Mouse (Mus musculus): ENCODE data around the gene Pde4d.

Gene Pde4d

GRCm38 (mm10) chr13:109592192-109592797 is 1142.5 kb downstream of the Pde4d start:
- no peak for DNase-seq

DNA sequence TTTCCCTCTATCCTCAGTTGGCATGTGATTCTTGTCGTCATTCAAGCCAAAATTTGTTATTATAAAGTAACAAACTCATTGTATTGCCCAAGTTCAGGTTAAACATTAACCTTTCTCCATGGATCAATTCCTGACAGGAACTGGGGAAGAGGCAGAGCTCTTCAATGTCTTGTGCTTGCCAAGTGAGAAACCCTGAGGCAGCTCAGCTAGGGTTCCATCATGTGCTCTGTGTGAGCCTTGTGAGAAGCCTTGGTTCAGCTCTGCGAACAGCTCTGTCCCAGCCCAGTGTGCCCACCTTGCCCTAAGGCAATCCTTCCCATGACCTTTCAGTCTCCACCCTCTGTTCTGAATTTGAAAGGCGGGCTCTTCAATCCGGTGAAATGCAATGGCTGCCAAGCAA is 1150.0 kb downstream of the Pde4d start:
- DNase-seq: no peak

DNA sequence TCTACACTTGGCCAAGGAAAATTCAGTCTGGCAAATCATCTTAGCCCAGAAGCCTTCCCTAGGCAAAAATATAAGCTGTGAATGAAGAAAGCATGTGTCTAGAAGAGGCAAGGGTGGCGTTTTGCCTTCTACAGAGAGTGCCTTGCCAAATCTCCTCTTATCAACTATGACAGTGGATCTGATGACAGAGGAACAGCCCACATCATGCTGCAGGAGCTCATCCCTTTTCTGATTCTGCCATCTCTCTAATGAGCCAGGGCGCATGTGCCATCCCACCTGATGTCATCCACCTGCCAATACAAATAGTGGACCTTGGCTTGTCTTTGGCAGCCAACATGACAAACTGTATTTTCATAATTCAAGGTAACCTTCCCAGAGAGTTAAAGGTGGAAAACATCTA is 1154.3 kb downstream of the Pde4d start:
- peak in 1 of 2 experiments; percentile 19 for DNase-seq

DNA sequence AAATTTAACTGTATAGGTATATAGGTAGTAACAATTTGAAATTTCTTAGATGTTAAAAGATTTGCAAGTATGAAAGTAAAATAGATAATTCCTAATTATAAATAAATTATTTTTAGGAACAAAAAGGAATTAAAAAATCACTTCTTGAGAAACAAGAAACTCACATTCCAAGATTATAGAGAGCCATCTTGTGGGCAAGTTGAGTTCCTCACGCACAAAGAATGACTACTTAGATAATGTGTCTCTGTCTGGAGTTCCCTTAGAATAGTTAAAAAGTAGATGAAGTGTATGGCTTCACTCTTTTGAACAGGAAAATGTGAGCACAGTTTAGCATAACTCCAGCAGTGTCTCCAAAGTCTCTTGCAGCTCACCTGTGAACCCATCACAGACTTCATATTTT is 1155.4 kb downstream of the Pde4d start:
- DNase-seq: no peak

DNA sequence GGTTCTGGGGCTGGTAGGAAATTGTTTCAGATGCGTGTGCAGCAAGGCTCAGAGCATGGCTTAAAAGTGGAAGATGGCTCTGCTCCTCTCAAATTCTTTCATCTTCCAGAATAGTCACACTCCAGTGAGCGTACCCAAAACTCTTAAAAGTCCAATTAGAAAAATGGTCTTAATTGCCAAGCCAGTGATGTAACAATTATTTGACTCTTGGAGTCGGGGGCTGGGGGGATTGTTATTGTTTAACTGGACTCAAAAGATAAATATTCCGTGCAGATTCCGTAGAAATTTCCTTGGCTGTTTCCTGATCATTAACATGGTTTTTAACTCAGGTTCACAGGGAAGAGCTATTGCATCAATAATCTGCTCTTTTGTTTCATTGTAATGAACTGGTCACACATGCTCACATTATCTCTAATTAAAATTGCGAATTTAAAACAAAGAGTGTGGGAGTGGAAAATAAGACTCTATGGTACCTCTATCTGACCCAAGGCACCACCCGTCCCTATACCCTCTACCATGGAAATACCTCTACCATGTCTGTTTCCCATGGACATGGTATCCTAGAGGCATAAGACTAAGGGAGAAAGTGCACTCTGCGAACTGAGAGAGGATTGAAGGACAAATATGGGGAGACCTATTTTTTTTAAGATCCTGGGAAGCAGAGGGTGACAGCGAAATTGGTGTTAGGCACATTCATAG is 1159.5 kb downstream of the Pde4d start:
- DNase-seq: no peak

DNA sequence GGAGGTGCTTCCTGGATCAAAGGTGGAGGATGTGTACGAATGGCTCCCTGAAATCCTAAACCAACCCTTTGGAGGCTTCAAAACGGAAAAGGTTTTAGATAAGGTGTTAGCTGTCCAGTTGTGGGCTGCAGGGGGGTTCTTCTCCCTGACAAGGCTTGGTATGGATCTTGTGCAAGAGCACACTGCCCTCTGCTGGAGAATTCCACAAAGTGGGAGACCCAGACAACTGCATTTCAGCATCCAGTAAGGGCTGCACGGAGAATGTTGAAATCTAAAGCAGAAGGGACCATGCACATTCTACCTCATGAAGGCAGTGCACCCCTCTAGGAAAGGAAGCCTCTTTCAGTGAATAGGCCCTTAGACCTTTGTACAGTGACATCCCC is 1160.0 kb downstream of the Pde4d start:
- DNase-seq: peak; percentile 79

- no peak for DNase-seq
Measured at GRCm38 (mm10) chr13:109610772-109611171, 1161.0 kb downstream of the Pde4d start.

GRCm38 (mm10) chr13:109615213-109615784 is 1165.6 kb downstream of the Pde4d start:
- no peak for DNase-seq

GRCm38 (mm10) chr13:109615785-109616281 is 1166.1 kb downstream of the Pde4d start:
- peak in 1 of 2 experiments; percentile 48 for DNase-seq

- no peak for DNase-seq
Measured at GRCm38 (mm10) chr13:109619158-109619657, 1169.5 kb downstream of the Pde4d start.

- no peak for DNase-seq
Measured at GRCm38 (mm10) chr13:109622207-109622606, 1172.5 kb downstream of the Pde4d start.

- peak; percentile 44 to 47 for DNase-seq
Measured at GRCm38 (mm10) chr13:109623201-109623600, 1173.5 kb downstream of the Pde4d start.

- DNase-seq: no peak
Measured at GRCm38 (mm10) chr13:109624772-109625349, 1175.1 kb downstream of the Pde4d start.

GRCm38 (mm10) chr13:109625466-109626129 is 1175.8 kb downstream of the Pde4d start:
- no peak for DNase-seq

GRCm38 (mm10) chr13:109627265-109627664 is 1177.5 kb downstream of the Pde4d start:
- DNase-seq: peak in 1 of 2 experiments; percentile 36

GRCm38 (mm10) chr13:109628606-109629005 is 1178.9 kb downstream of the Pde4d start:
- no peak for DNase-seq

DNA sequence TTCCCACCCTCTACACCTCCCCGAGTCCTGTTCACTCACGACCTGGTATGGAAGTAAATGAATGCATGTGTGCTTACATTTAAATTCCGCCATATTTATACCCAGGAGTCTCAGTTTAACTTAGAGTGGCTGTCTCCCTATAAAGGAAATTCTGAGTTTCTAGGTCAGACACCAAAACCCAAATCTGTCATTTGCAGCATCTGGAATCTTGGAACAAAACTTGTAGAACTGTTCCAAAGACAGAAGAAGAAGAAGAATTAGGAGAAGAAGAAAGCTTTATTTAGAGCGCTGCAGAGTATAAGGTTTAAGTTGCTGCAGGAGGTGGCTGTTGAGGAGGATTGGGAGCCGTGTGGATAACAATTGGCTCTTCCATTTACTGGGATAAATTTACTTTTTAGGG is 1179.5 kb downstream of the Pde4d start:
- DNase-seq: no peak

DNA sequence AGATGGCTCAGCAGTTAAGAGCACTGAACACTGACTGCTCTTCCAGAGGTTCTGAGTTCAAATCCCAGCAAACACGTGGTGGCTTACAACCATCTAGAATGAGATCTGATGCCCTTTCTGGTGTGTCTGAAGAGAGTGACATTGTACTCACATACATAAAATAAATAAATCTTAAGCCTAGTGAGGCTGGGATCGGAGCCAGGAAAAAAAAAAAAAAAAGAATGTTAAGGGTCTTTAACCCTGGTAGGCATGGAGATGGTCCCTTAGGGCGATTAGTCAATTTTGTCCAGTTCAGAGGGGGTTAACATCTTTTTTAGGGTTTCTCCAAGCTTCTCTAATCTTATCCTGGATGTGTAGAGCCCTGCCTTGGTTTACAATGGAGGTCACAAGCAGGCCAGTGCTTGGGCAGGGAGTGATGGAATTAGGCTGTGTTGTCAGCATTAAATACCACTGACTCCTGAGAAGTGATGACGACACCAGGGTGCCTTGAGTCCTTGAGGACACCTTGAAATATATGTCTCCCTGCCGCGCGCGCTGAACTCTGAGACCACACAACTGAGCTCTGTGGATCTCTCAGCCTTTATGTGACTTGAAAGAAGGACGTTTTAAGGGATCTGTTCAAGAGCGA is 1181.8 kb downstream of the Pde4d start:
- DNase-seq: no peak

GRCm38 (mm10) chr13:109632387-109633036 is 1182.8 kb downstream of the Pde4d start:
- no peak for DNase-seq

GRCm38 (mm10) chr13:109633037-109633418 is 1183.3 kb downstream of the Pde4d start:
- no peak for DNase-seq

DNA sequence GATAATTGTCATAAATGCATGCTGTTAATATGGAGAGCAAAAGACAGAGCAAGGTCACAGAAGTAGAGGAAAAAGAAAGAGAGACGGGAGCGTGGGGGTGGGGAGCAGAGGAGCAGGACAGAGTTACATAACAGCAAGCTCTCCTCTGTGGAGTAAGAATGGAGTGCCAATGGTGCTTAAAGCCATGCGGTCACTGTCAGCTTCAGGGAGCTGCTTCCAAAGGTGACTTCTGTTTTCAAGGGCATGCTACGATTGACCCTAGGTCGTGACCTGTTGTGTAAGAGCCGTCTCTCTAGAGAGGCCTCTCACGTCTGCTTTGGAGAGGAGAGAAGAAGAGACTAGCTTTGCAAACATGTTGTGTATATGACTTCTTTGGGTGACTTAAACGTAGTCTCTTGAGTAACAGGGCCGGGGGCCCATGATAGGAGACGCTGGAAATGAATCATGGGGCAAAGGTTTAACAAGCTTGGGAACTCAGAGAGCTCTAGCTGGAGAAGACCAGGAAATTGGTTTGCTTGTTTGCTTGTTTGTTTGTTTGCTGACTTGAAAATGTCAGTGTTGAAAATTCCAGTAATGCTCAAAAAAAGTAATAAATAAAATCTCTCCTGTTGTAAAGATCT is 1186.3 kb downstream of the Pde4d start:
- no peak for DNase-seq

Measured in cerebellum, postnatal 14 days (tissue).